Mouse (Mus musculus) stomach, embryonic 16.5 days (tissue): Measurements from ENCODE around the gene Rasa2. TPM values are rescaled to one million over a fixed set of nuclear protein-coding genes. Genes with fewer than 3 reads are reported as not detected.
A peak's percentile ranks its signal among the peaks of the same experiment; 100 is the strongest.

ENCODE experiments used
- ATAC-seq: fragments of 200-750 bp; cut with Nextera tagmentation; 2 replicates; pipeline ENCODE4 v1.8.0; 2017; ENCODE audit warnings: moderate number of reproducible peaks, moderate TSS enrichment; ENCODE audit not compliant: insufficient read depth, low FRiP score
- H3K27ac ChIP-seq: fragments of 300-500 bp; sonication (generic); 2 replicates; pipeline ENCODE4 v1.5.1; 2014; ENCODE audit warnings: low read length
- H3K27me3 ChIP-seq: fragments of 300-500 bp; sonication (generic); 2 replicates; pipeline ENCODE4 v1.6.1; 2014; ENCODE audit warnings: low read length, control low read depth, mixed read lengths; ENCODE audit not compliant: control insufficient read depth, insufficient read depth
- H3K36me3 ChIP-seq: fragments of 300-500 bp; sonication (generic); 2 replicates; pipeline ENCODE4 v1.6.1; 2014; ENCODE audit warnings: low read length; ENCODE audit not compliant: control insufficient read depth, insufficient read depth
- H3K4me1 ChIP-seq: fragments of 300-500 bp; sonication (generic); 2 replicates; pipeline ENCODE4 v1.6.1; 2014; ENCODE audit warnings: low read length, control low read depth, mixed read lengths; ENCODE audit not compliant: control insufficient read depth, insufficient read depth
- H3K4me2 ChIP-seq: fragments of 300-500 bp; sonication (generic); 2 replicates; pipeline ENCODE4 v1.6.1; 2014; ENCODE audit warnings: low read depth, low read length, mixed read lengths
- H3K4me3 ChIP-seq: fragments of 300-500 bp; sonication (generic); replicated peaks from 2 replicates; pipeline ENCODE4 v1.5.1; 2014; ENCODE audit warnings: mild to moderate bottlenecking, low read length
- H3K9ac ChIP-seq: fragments of 300-500 bp; sonication (generic); 2 replicates; pipeline ENCODE4 v1.6.1; 2014; ENCODE audit warnings: low read length
- H3K9me3 ChIP-seq: fragments of 300-500 bp; sonication (generic); replicated peaks from 2 replicates; pipeline ENCODE4 v1.6.1; 2016; ENCODE audit warnings: low read length, control low read depth; ENCODE audit not compliant: control insufficient read depth
- WGBS: fragments of 180-500 bp; shearing (Covaris S2); extraction: QIAGEN DNeasy Blood & Tissue Kit; methylation state at CpG from one replicate; pipeline ENCODE4 v1.1.7; 2014; 5-methylcytosine and 5-hydroxymethylcytosine counted together
- polyA plus RNA-seq: library from polyadenylated mRNA; unstranded; fragments of >200 nt; fragmentation: Nextera tagmentation; extraction: Ambion mirVana; gene quantifications from 2 replicates; pipeline ENCODE4 v1.2.1, GENCODE M21; 2015

The Rasa2 gene
- polyA plus RNA-seq, 1 experiment from 2014 or later, result 19.0 TPM

GRCm38 (mm10) chr9:96633771-96634170, 2.4 kb upstream of the Rasa2 start:
- ATAC-seq, result no peak
- Histone ChIP-seq H3K9me3 (no peaks in the 10 kb centered on the region), H3K4me2 (no peak overlapping the region), H3K4me1 (0 out of 2 replicates have a peak, but pooled peaks cover 3% of the 10 kb centered on the region), H3K27ac (no peak overlapping the region), H3K4me3 (no peak overlapping the region), H3K36me3 (no peaks in the 10 kb centered on the region), H3K9ac (no peak overlapping the region), H3K27me3 (no peaks in the 10 kb centered on the region)
- WGBS, result 87% methylated on average over 2 of the region's 2 CpGs

GRCm38 (mm10) chr9:96632756-96633155, 1.3 kb upstream of the Rasa2 start:
- WGBS, result 48% methylated on average over 7 of the region's 7 CpGs
- no peak overlapping the region for H3K27ac ChIP-seq

GRCm38 (mm10) chr9:96632073-96632690, 765 bp upstream of the Rasa2 start:
- H3K27me3 ChIP-seq, result no peaks in the 10 kb centered on the region
- ATAC-seq, result peak; percentile 23; the same call in 1 of the 2 replicates
- no peaks in the 10 kb centered on the region for H3K9me3 ChIP-seq
- peak overlapping the region; percentile 79 for H3K4me2 ChIP-seq
- H3K4me3 ChIP-seq, result peak overlapping the region; percentile 63
- peak overlapping the region; percentile 59 for H3K27ac ChIP-seq
- 0 out of 2 replicates have a peak, but pooled peaks cover 3% of the 10 kb centered on the region for H3K4me1 ChIP-seq
- H3K36me3 ChIP-seq, result no peaks in the 10 kb centered on the region
- 49% methylated on average over 6 of the region's 6 CpGs for WGBS
- peak overlapping the region; percentile 97 for H3K9ac ChIP-seq

More at GRCm38 (mm10) chr9:96632756-96633155, 1.3 kb upstream of the Rasa2 start:
- 0 out of 2 replicates have a peak, but pooled peaks cover 3% of the 10 kb centered on the region for H3K4me1 ChIP-seq
- no peaks in the 10 kb centered on the region for H3K9me3 ChIP-seq
- ATAC-seq, result no peak
- H3K4me3 ChIP-seq, result no peak overlapping the region
- no peaks in the 10 kb centered on the region for H3K27me3 ChIP-seq
- H3K36me3 ChIP-seq, result no peaks in the 10 kb centered on the region
- H3K4me2 ChIP-seq, result no peak overlapping the region
- no peak overlapping the region for H3K9ac ChIP-seq

GRCm38 (mm10) chr9:96630571-96631388, 637 bp downstream of the Rasa2 start:
- H3K4me1 ChIP-seq, result 0 out of 2 replicates have a peak, but pooled peaks cover 3% of the 10 kb centered on the region
- peak overlapping the region; percentile 97 for H3K9ac ChIP-seq
- H3K4me3 ChIP-seq, result peak overlapping the region; percentile 63
- peak; percentile 85 for ATAC-seq
- WGBS, result under 1% methylated on average over 81 of the region's 105 CpGs
- H3K36me3 ChIP-seq, result no peaks in the 10 kb centered on the region
- H3K4me2 ChIP-seq, result peak overlapping the region; percentile 79
- H3K9me3 ChIP-seq, result no peaks in the 10 kb centered on the region
- peak overlapping the region; percentile 94 for H3K27ac ChIP-seq
- H3K27me3 ChIP-seq, result no peaks in the 10 kb centered on the region

GRCm38 (mm10) chr9:96629151-96629550, 2.3 kb downstream of the Rasa2 start:
- H3K4me3 ChIP-seq, result no peak overlapping the region
- ATAC-seq, result no peak
- 75% methylated on average over 4 of the region's 4 CpGs for WGBS
- H3K4me1 ChIP-seq, result 0 out of 2 replicates have a peak, but pooled peaks cover 3% of the 10 kb centered on the region
- no peaks in the 10 kb centered on the region for H3K27me3 ChIP-seq
- H3K27ac ChIP-seq, result no peak overlapping the region
- no peak overlapping the region for H3K9ac ChIP-seq
- no peaks in the 10 kb centered on the region for H3K36me3 ChIP-seq
- no peak overlapping the region for H3K4me2 ChIP-seq
- no peaks in the 10 kb centered on the region for H3K9me3 ChIP-seq

GRCm38 (mm10) chr9:96627557-96628085, 3.8 kb downstream of the Rasa2 start:
- H3K36me3 ChIP-seq, result no peaks in the 10 kb centered on the region
- H3K4me3 ChIP-seq, result no peak overlapping the region
- no peak overlapping the region for H3K27ac ChIP-seq
- no peak overlapping the region for H3K9ac ChIP-seq
- H3K27me3 ChIP-seq, result no peaks in the 10 kb centered on the region
- H3K9me3 ChIP-seq, result no peaks in the 10 kb centered on the region
- H3K4me1 ChIP-seq, result 0 out of 2 replicates have a peak, but pooled peaks cover 3% of the 10 kb centered on the region
- no peak overlapping the region for H3K4me2 ChIP-seq
- WGBS, result 21% methylated on average over 5 of the region's 5 CpGs
- no peak for ATAC-seq

- no peaks in the 10 kb centered on the region for H3K36me3 ChIP-seq
- H3K4me1 ChIP-seq, result 0 out of 2 replicates have a peak, but pooled peaks cover 3% of the 10 kb centered on the region
- ATAC-seq, result no peak
- no peaks in the 10 kb centered on the region for H3K27me3 ChIP-seq
- H3K4me3 ChIP-seq, result no peak overlapping the region
- H3K9ac ChIP-seq, result no peak overlapping the region
- WGBS, result 58% methylated on average over 1 of the region's 1 CpGs
- H3K27ac ChIP-seq, result no peak overlapping the region
- H3K9me3 ChIP-seq, result no peaks in the 10 kb centered on the region
- H3K4me2 ChIP-seq, result no peak overlapping the region
These were observed 4.4 kb downstream of the Rasa2 start for GRCm38 (mm10) chr9:96627042-96627441.

- Histone ChIP-seq H3K9me3 (no peaks in the 10 kb centered on the region), H3K36me3 (no peaks in the 10 kb centered on the region), H3K9ac (no peak overlapping the region), H3K4me2 (no peak overlapping the region), H3K4me3 (no peak overlapping the region), H3K4me1 (no peaks in the 10 kb centered on the region), H3K27me3 (no peaks in the 10 kb centered on the region), H3K27ac (no peak overlapping the region)
- ATAC-seq, result no peak
- 78% methylated on average over 4 of the region's 4 CpGs for WGBS
These were observed 12.8 kb downstream of the Rasa2 start for GRCm38 (mm10) chr9:96618448-96619176.
